Mouse (Mus musculus): ENCODE results near the gene Rnf144b. TPM values are rescaled to one million over a fixed set of nuclear protein-coding genes. Genes with fewer than 3 reads are reported as not detected.

The Rnf144b gene
- polyA plus RNA-seq, 1 experiment from 2014 or later: 1.0 TPM

GRCm38 (mm10) chr13:47266411-47266810, 144.0 kb downstream of the Rnf144b start:
- no peak overlapping the region for H3K9ac ChIP-seq (replicated peaks)
- H3K9me3 ChIP-seq: no peaks in the 10 kb centered on the region
- H3K4me2 ChIP-seq: no peak overlapping the region
- no peak for ATAC-seq (ENCODE audit: insufficient number of reproducible peaks, insufficient read depth, low FRiP score, low TSS enrichment, low read depth)
- no peak overlapping the region for H3K27ac ChIP-seq
- H3K27me3 ChIP-seq: no peaks in the 10 kb centered on the region
- no peaks in the 10 kb centered on the region for H3K36me3 ChIP-seq
- WGBS: 82% methylated on average over 7 of the region's 7 CpGs
- peaks cover 4% of the 10 kb centered on the region; the same call in 1 of the 2 replicates for H3K4me1 ChIP-seq (replicated peaks)
- H3K4me3 ChIP-seq (replicated peaks): no peak overlapping the region

GRCm38 (mm10) chr13:47268227-47268626, 145.8 kb downstream of the Rnf144b start:
- Histone ChIP-seq H3K36me3 (no peaks in the 10 kb centered on the region), H3K4me2 (no peak overlapping the region)
- WGBS: 34% methylated on average over 3 of the region's 3 CpGs

GRCm38 (mm10) chr13:47272928-47273327, 150.5 kb downstream of the Rnf144b start:
- Histone ChIP-seq H3K4me1 (replicated peaks) (peaks cover 16% of the 10 kb centered on the region), H3K4me3 (replicated peaks) (peak overlapping the region; percentile 12), H3K9me3 (no peaks in the 10 kb centered on the region), H3K9ac (replicated peaks) (no peak overlapping the region), H3K4me2 (peak overlapping the region; percentile 46), H3K36me3 (no peaks in the 10 kb centered on the region), H3K27ac (no peak overlapping the region), H3K27me3 (no peaks in the 10 kb centered on the region)
- ATAC-seq (ENCODE audit: insufficient number of reproducible peaks, insufficient read depth, low FRiP score, low TSS enrichment, low read depth): no peak
- 21% methylated on average over 8 of the region's 8 CpGs for WGBS

More at GRCm38 (mm10) chr13:47268227-47268626, 145.8 kb downstream of the Rnf144b start:
- Histone ChIP-seq H3K9ac (replicated peaks) (no peak overlapping the region), H3K9me3 (no peaks in the 10 kb centered on the region), H3K4me1 (replicated peaks) (peaks cover 7% of the 10 kb centered on the region), H3K27ac (0 out of 2 replicates have a peak overlapping the region, but pooled peaks have one; percentile 1), H3K4me3 (replicated peaks) (no peak overlapping the region), H3K27me3 (no peaks in the 10 kb centered on the region)
- ATAC-seq (ENCODE audit: insufficient number of reproducible peaks, insufficient read depth, low FRiP score, low TSS enrichment, low read depth): no peak

GRCm38 (mm10) chr13:47273487-47273886, 151.0 kb downstream of the Rnf144b start:
- Histone ChIP-seq H3K9ac (replicated peaks) (no peak overlapping the region), H3K4me1 (replicated peaks) (peaks cover 21% of the 10 kb centered on the region), H3K36me3 (no peaks in the 10 kb centered on the region), H3K27ac (no peak overlapping the region), H3K9me3 (no peaks in the 10 kb centered on the region), H3K4me3 (replicated peaks) (peak overlapping the region; percentile 12), H3K27me3 (no peaks in the 10 kb centered on the region), H3K4me2 (peak overlapping the region; percentile 46)
- ATAC-seq (ENCODE audit: insufficient number of reproducible peaks, insufficient read depth, low FRiP score, low TSS enrichment, low read depth): peak; percentile 31; the same call in 1 of the 2 replicates
- WGBS: 6% methylated on average over 11 of the region's 11 CpGs

GRCm38 (mm10) chr13:47274139-47274538, 151.7 kb downstream of the Rnf144b start:
- no peak for ATAC-seq (ENCODE audit: insufficient number of reproducible peaks, insufficient read depth, low FRiP score, low TSS enrichment, low read depth)
- no peak overlapping the region for H3K4me3 ChIP-seq (replicated peaks)
- no peak overlapping the region for H3K9ac ChIP-seq (replicated peaks)
- no peak overlapping the region for H3K27ac ChIP-seq
- 27% methylated on average over 2 of the region's 3 CpGs for WGBS
- H3K27me3 ChIP-seq: no peaks in the 10 kb centered on the region
- H3K4me2 ChIP-seq: no peak overlapping the region
- no peaks in the 10 kb centered on the region for H3K9me3 ChIP-seq
- no peaks in the 10 kb centered on the region for H3K36me3 ChIP-seq
- peaks cover 21% of the 10 kb centered on the region for H3K4me1 ChIP-seq (replicated peaks)

GRCm38 (mm10) chr13:47277000-47277823, 154.8 kb downstream of the Rnf144b start:
- H3K4me2 ChIP-seq: no peak overlapping the region
- no peak for ATAC-seq (ENCODE audit: insufficient number of reproducible peaks, insufficient read depth, low FRiP score, low TSS enrichment, low read depth)

GRCm38 (mm10) chr13:47277824-47278290, 155.4 kb downstream of the Rnf144b start:
- H3K9ac ChIP-seq (replicated peaks): no peak overlapping the region
- ATAC-seq (ENCODE audit: insufficient number of reproducible peaks, insufficient read depth, low FRiP score, low TSS enrichment, low read depth): no peak
- no peaks in the 10 kb centered on the region for H3K27me3 ChIP-seq
- H3K27ac ChIP-seq: no peak overlapping the region
- H3K9me3 ChIP-seq: no peaks in the 10 kb centered on the region
- H3K4me2 ChIP-seq: no peak overlapping the region
- H3K36me3 ChIP-seq: no peaks in the 10 kb centered on the region
- peaks cover 17% of the 10 kb centered on the region; the same call in 1 of the 2 replicates for H3K4me1 ChIP-seq (replicated peaks)
- no peak overlapping the region for H3K4me3 ChIP-seq (replicated peaks)
- WGBS: 13% methylated on average over 5 of the region's 5 CpGs

More at GRCm38 (mm10) chr13:47277000-47277823, 154.8 kb downstream of the Rnf144b start:
- Histone ChIP-seq H3K27me3 (no peaks in the 10 kb centered on the region), H3K9ac (replicated peaks) (no peak overlapping the region), H3K27ac (no peak overlapping the region), H3K9me3 (no peaks in the 10 kb centered on the region), H3K4me1 (replicated peaks) (peaks cover 17% of the 10 kb centered on the region; the same call in 1 of the 2 replicates), H3K36me3 (no peaks in the 10 kb centered on the region), H3K4me3 (replicated peaks) (no peak overlapping the region)
- WGBS: 40% methylated on average over 13 of the region's 13 CpGs

GRCm38 (mm10) chr13:47282221-47282620, 159.8 kb downstream of the Rnf144b start:
- Histone ChIP-seq H3K36me3 (no peaks in the 10 kb centered on the region), H3K4me3 (replicated peaks) (no peak overlapping the region), H3K9me3 (no peaks in the 10 kb centered on the region), H3K9ac (replicated peaks) (no peak overlapping the region), H3K4me2 (no peak overlapping the region), H3K27ac (no peak overlapping the region), H3K4me1 (replicated peaks) (0 out of 2 replicates have a peak, but pooled peaks cover 7% of the 10 kb centered on the region), H3K27me3 (no peaks in the 10 kb centered on the region)
- ATAC-seq (ENCODE audit: insufficient number of reproducible peaks, insufficient read depth, low FRiP score, low TSS enrichment, low read depth): no peak
- 62% methylated on average over 3 of the region's 3 CpGs for WGBS

- Histone ChIP-seq H3K4me2 (no peak overlapping the region), H3K4me3 (replicated peaks) (no peak overlapping the region), H3K9ac (replicated peaks) (no peak overlapping the region), H3K9me3 (no peaks in the 10 kb centered on the region), H3K4me1 (replicated peaks) (0 out of 2 replicates have a peak, but pooled peaks cover 2% of the 10 kb centered on the region), H3K36me3 (no peaks in the 10 kb centered on the region), H3K27me3 (peaks cover 6% of the 10 kb centered on the region), H3K27ac (no peak overlapping the region)
- ATAC-seq (ENCODE audit: insufficient number of reproducible peaks, insufficient read depth, low FRiP score, low TSS enrichment, low read depth): no peak
- WGBS: 40% methylated on average over 4 of the region's 4 CpGs
Measured at GRCm38 (mm10) chr13:47288449-47288848, 166.0 kb downstream of the Rnf144b start.

- peak; percentile 47; the same call in 1 of the 2 replicates for ATAC-seq (ENCODE audit: insufficient number of reproducible peaks, insufficient read depth, low FRiP score, low TSS enrichment, low read depth)
Measured at GRCm38 (mm10) chr13:47296465-47296864, 174.0 kb downstream of the Rnf144b start.

More at GRCm38 (mm10) chr13:47296465-47296864, 174.0 kb downstream of the Rnf144b start:
- Histone ChIP-seq H3K9ac (replicated peaks) (no peak overlapping the region), H3K36me3 (no peaks in the 10 kb centered on the region), H3K27ac (no peak overlapping the region), H3K27me3 (no peaks in the 10 kb centered on the region; the same call in 1 of the 2 replicates), H3K4me3 (replicated peaks) (no peak overlapping the region), H3K9me3 (no peaks in the 10 kb centered on the region), H3K4me2 (no peak overlapping the region), H3K4me1 (replicated peaks) (no peaks in the 10 kb centered on the region; the same call in 1 of the 2 replicates)
- WGBS: 42% methylated on average over 8 of the region's 8 CpGs
